Mouse (Mus musculus) ES-Bruce4 (cell line): ENCODE measurements around the gene Calr3.

Source experiments
- CTCF ChIP-seq: IDR thresholded peaks from one replicate; pipeline ENCODE4 v1.8.1; 2011; ENCODE audit warnings: low read depth, low read length
- EP300 ChIP-seq: IDR thresholded peaks from 2 replicates; pipeline ENCODE4 v1.6.1; 2011; ENCODE audit warnings: low read depth, low read length; ENCODE audit not compliant: insufficient read depth
- POLR2A ChIP-seq: IDR thresholded peaks from one replicate; pipeline ENCODE4 v1.8.1; 2011; ENCODE audit warnings: low read length; ENCODE audit not compliant: insufficient read depth

DNA sequence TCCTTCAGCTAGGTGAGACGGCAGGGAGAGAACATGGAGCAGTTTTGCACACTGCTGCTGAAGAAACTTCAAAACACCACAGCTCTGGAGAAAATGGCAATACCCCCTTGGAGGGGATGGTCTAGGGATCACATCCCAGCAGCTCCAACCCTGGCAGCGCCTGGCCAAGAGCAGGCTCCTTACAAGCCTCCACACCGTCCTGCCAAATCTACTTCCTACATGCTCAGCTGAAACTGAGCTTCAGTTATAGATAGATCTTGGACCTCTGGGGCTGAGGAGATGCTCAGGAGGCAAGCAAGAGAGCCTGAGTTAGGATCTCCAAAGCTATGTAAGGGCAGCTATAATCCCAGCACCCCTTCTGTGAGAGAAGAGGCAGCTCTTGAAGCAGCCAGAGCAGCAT, 40.7 kb downstream of the Calr3 start:
- TF ChIP-seq EP300 = no peak
- no peak for TF ChIP-seq POLR2A
- no peak for TF ChIP-seq CTCF
